21 mouse cellular contexts compared by ENCODE assay signal in the genomic region with DNA sequence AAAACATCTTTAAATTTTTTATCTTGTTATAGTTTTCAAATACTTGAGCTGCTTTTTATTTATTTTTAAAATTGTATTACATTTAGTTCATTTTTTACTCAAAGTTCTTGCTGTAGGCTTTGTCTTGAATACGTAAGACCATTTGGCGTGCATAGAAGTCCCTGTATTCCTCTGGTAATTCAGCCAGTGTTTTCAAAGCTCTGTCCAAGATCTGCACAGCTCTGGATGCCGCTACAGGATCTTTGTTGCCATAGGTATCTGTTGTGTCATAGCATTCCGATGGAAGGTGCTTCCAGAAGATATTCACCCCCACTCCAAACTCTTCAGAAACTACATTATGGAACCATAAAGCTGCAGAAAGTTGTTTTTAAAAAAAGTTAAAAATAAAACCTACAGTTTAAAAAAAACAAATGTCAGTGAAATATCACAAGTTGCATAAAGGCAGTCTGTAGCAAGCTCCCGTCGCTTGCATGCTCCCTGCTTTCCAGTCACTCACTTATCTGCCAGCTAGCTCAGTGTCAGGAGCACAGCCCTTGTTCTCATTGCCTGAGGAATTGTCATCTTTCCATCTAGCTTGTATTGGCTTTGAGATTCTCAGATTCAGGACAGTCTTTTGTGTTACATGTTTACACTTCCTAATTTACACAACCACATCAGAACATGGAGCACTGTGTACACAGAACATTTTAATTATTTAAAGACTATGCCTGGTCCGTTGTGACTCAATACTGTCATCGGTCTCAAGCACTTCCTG. TPM values are rescaled to one million over a fixed set of nuclear protein-coding genes. Genes with fewer than 3 reads are reported as not detected.
A peak's percentile ranks its signal among the peaks of the same experiment; 100 is the strongest.
DNase-seq lines count a peak whose midpoint lies in the region; ATAC-seq and TF ChIP-seq lines count a peak whose summit lies in the region.
"Had no signal": no experiment of that assay in that cellular context is flagged by ENCODE, and none has a peak within 500 bp of the region (broad histone marks: within the 10 kb centered on the region; RNA-seq: fewer than 3 reads in every experiment).

No protein-coding gene starts in this region.

- H3K27me3 ChIP-seq in forebrain, embryonic 15.5 days, result no peaks in the 10 kb centered on the region
- no peaks in the 10 kb centered on the region for H3K27me3 ChIP-seq in forebrain, embryonic 11.5 days (ENCODE audit: control insufficient read depth, insufficient read depth, low read length)
- no peaks in the 10 kb centered on the region for H3K27me3 ChIP-seq in forebrain, embryonic 16.5 days (replicated peaks; ENCODE audit: control insufficient read depth, insufficient read depth, low read length)
- H3K27me3 ChIP-seq: heart, embryonic 15.5 days; limb, embryonic 13.5 days; liver, embryonic 15.5 days had no signal

- H3K27ac ChIP-seq in forebrain, embryonic 15.5 days (replicated peaks), result peak overlapping the region; percentile 59
- H3K27ac ChIP-seq in forebrain, embryonic 11.5 days (ENCODE audit: low read depth, low read length), result no peak overlapping the region
- H3K27ac ChIP-seq in left cerebral cortex, adult 2 months, result peak overlapping the region; percentile 60
- peak overlapping the region; percentile 73 for H3K27ac ChIP-seq in forebrain, embryonic 16.5 days (ENCODE audit: low read length)
- H3K27ac ChIP-seq: embryonic facial prominence, embryonic 10.5 days; heart, embryonic 15.5 days; limb, embryonic 13.5 days; liver, embryonic 15.5 days had no signal

- WGBS in forebrain, embryonic 15.5 days, result 67% methylated on average over 8 of the region's 8 CpGs
- 91% methylated on average over 8 of the region's 8 CpGs for WGBS in forebrain, embryonic 11.5 days
- WGBS in forebrain, embryonic 16.5 days, result 59% methylated on average over 8 of the region's 8 CpGs

- ATAC-seq in forebrain, embryonic 15.5 days (replicated peaks), result peak; percentile 62; the same call in 1 of the 2 replicates
- ATAC-seq in forebrain, embryonic 11.5 days (replicated peaks; ENCODE audit: low FRiP score), result no peak
- no peak; the same call in 1 of the 2 replicates for ATAC-seq in forebrain, embryonic 16.5 days
- no peak for ATAC-seq in cerebellum, adult (ENCODE audit: insufficient number of reproducible peaks, low FRiP score, low TSS enrichment)
- ATAC-seq: activated CD4-positive, CD25-positive, alpha-beta regulatory T cell, adult 4 months; intestine, embryonic 16.5 days; lung, postnatal 0 days had no signal

- H3K4me1 ChIP-seq in forebrain, embryonic 15.5 days, result peaks cover 32% of the 10 kb centered on the region
- H3K4me1 ChIP-seq in forebrain, embryonic 11.5 days (replicated peaks; ENCODE audit: control insufficient read depth, insufficient read depth, low read length), result no peaks in the 10 kb centered on the region
- H3K4me1 ChIP-seq in forebrain, embryonic 16.5 days (replicated peaks; ENCODE audit: control insufficient read depth, insufficient read depth, low read length), result peaks cover 13% of the 10 kb centered on the region
- H3K4me1 ChIP-seq: embryonic facial prominence, embryonic 10.5 days; heart, embryonic 15.5 days; limb, embryonic 13.5 days; liver, embryonic 15.5 days had no signal

- peaks cover 15% of the 10 kb centered on the region; the same call in 1 of the 2 replicates for H3K36me3 ChIP-seq in forebrain, embryonic 15.5 days
- no peaks in the 10 kb centered on the region for H3K36me3 ChIP-seq in forebrain, embryonic 11.5 days (ENCODE audit: control insufficient read depth, insufficient read depth, low read length)
- H3K36me3 ChIP-seq in forebrain, embryonic 16.5 days (ENCODE audit: control insufficient read depth, insufficient read depth), result peaks cover 5% of the 10 kb centered on the region; the same call in 1 of the 2 replicates

- H3K9ac ChIP-seq in forebrain, embryonic 15.5 days (replicated peaks), result no peak overlapping the region
- H3K9ac ChIP-seq in forebrain, embryonic 11.5 days (ENCODE audit: low read length), result no peak overlapping the region
- no peak overlapping the region for H3K9ac ChIP-seq in forebrain, embryonic 16.5 days (replicated peaks; ENCODE audit: low read depth, low read length)
- H3K9ac ChIP-seq: heart, embryonic 15.5 days; limb, embryonic 13.5 days; liver, embryonic 15.5 days had no signal

- no peak overlapping the region for H3K4me3 ChIP-seq in forebrain, embryonic 15.5 days
- H3K4me3 ChIP-seq in forebrain, embryonic 11.5 days (ENCODE audit: low read depth, low read length), result no peak overlapping the region
- H3K4me3 ChIP-seq in left cerebral cortex, adult 2 months, result no peak overlapping the region
- no peak overlapping the region for H3K4me3 ChIP-seq in forebrain, embryonic 16.5 days (replicated peaks; ENCODE audit: low read length)
- H3K4me3 ChIP-seq: embryonic facial prominence, embryonic 10.5 days; heart, embryonic 15.5 days; limb, embryonic 13.5 days; liver, embryonic 15.5 days had no signal

- TF ChIP-seq CTCF in left cerebral cortex, adult 2 months (IDR thresholded peaks at IDR 0.05), result no peak

- no peaks in the 10 kb centered on the region for H3K9me3 ChIP-seq in forebrain, embryonic 15.5 days
- no peaks in the 10 kb centered on the region for H3K9me3 ChIP-seq in forebrain, embryonic 11.5 days (ENCODE audit: control insufficient read depth, low read length)
- H3K9me3 ChIP-seq in forebrain, embryonic 16.5 days (ENCODE audit: control insufficient read depth, low read length), result no peaks in the 10 kb centered on the region
- H3K9me3 ChIP-seq: embryonic facial prominence, embryonic 10.5 days; G1E; heart, embryonic 15.5 days; limb, embryonic 13.5 days; liver, embryonic 15.5 days had no signal

- no peak overlapping the region for H3K4me2 ChIP-seq in forebrain, embryonic 15.5 days (replicated peaks)
- H3K4me2 ChIP-seq in forebrain, embryonic 11.5 days (ENCODE audit: low read depth, low read length, severe bottlenecking), result no peak overlapping the region
- H3K4me2 ChIP-seq in forebrain, embryonic 16.5 days (ENCODE audit: low read length), result no peak overlapping the region
- H3K4me2 ChIP-seq: heart, embryonic 15.5 days; limb, embryonic 13.5 days; liver, embryonic 15.5 days had no signal

- intact Hi-C loops in left cerebral cortex, adult 2 months (cut with DNase I), result no loop called here
- intact Hi-C loops in left cerebral cortex, postnatal 4 days (cut with DNase I), result loop anchor here (5.0 kb wide), 1 partner anchor 1501 kb away; no protein-coding TSS in a partner anchor

- DNase-seq in forebrain, embryonic 11.5 days (ENCODE audit: low spot score), result no peak
- DNase-seq in left cerebral cortex, adult 2 months (ENCODE audit: extremely low spot score in 1 of 2, low spot score in 2 of 2), result no peak
- no peak for DNase-seq in left cerebral cortex, postnatal 4 days
- DNase-seq in adipocyte (ENCODE audit: low spot score), result peak; percentile 17
- no peak for DNase-seq in thymus, adult 18-20 months
- DNase-seq: adrenal gland, postnatal 14 days; gastrocnemius, postnatal 14 days; heart, postnatal 4 days; kidney, postnatal 4 days; thymus, adult 2 months had no signal

RNA-seq across cellular contexts. Expression of gene 1700066M21Rik, which starts 11.2 kb away (rescaled TPM):
- 34.1 and 35.4 TPM in 2 replicates for polyA plus RNA-seq in forebrain, embryonic 15.5 days (2015; fragmentation: Nextera tagmentation; extraction: Ambion mirVana)
- 12.9 and 14.2 TPM in 2 replicates for polyA plus RNA-seq in forebrain, embryonic 11.5 days (2014; fragmentation: Nextera tagmentation; extraction: Ambion mirVana)
- total RNA-seq in left cerebral cortex, adult 2 months (2021), result 10 to 100 TPM; 21.3 to 21.8 TPM
- total RNA-seq in left cerebral cortex, postnatal 4 days (2021), result 10 to 100 TPM; 20.7 to 21.5 TPM
- polyA plus RNA-seq in forebrain, embryonic 16.5 days (2015; fragmentation: Nextera tagmentation; extraction: Ambion mirVana), result 32.6 and 40.8 TPM in 2 replicates

RNA-seq across cellular contexts. Expression of gene Maip1, which starts 17.5 kb away (rescaled TPM):
- 16.6 and 17.3 TPM in 2 replicates for polyA plus RNA-seq in forebrain, embryonic 15.5 days (2015; fragmentation: Nextera tagmentation; extraction: Ambion mirVana)
- 17.0 and 18.4 TPM in 2 replicates for polyA plus RNA-seq in forebrain, embryonic 11.5 days (2014; fragmentation: Nextera tagmentation; extraction: Ambion mirVana)
- 10 to 100 TPM; 11.5 to 11.9 TPM for total RNA-seq in left cerebral cortex, adult 2 months (2021)
- total RNA-seq in left cerebral cortex, postnatal 4 days (2021), result 10 to 100 TPM; 12.6 to 13.1 TPM
- polyA plus RNA-seq in forebrain, embryonic 16.5 days (2015; fragmentation: Nextera tagmentation; extraction: Ambion mirVana), result 17.7 and 18.8 TPM in 2 replicates

RNA-seq across cellular contexts. Expression of gene Tyw5, which starts 18.3 kb away (rescaled TPM):
- 23.4 and 23.6 TPM in 2 replicates for polyA plus RNA-seq in forebrain, embryonic 15.5 days (2015; fragmentation: Nextera tagmentation; extraction: Ambion mirVana)
- 26.9 and 31.5 TPM in 2 replicates for polyA plus RNA-seq in forebrain, embryonic 11.5 days (2014; fragmentation: Nextera tagmentation; extraction: Ambion mirVana)
- total RNA-seq in left cerebral cortex, adult 2 months (2021), result 10 to 100 TPM; 28.6 to 30.3 TPM
- total RNA-seq in left cerebral cortex, postnatal 4 days (2021), result 10 to 100 TPM; 21.9 to 25.9 TPM
- 24.3 and 25.4 TPM in 2 replicates for polyA plus RNA-seq in forebrain, embryonic 16.5 days (2015; fragmentation: Nextera tagmentation; extraction: Ambion mirVana)
